Mouse (Mus musculus) heart, adult 2 months (tissue): ENCODE measurements around the gene Mbd3.

Source experiments
- CTCF ChIP-seq: fragments of 200-600 bp; IDR thresholded peaks from 2 replicates; pipeline ENCODE4 v1.8.1; 2022; ENCODE audit warnings: antibody characterized with exemption, mild to moderate bottlenecking, moderate library complexity
- EP300 ChIP-seq: fragments of 200-500 bp; IDR thresholded peaks from 2 replicates; pipeline ENCODE4 v1.6.1; 2011; ENCODE audit warnings: low read depth, low read length, control low read depth; ENCODE audit not compliant: insufficient read depth

DNA sequence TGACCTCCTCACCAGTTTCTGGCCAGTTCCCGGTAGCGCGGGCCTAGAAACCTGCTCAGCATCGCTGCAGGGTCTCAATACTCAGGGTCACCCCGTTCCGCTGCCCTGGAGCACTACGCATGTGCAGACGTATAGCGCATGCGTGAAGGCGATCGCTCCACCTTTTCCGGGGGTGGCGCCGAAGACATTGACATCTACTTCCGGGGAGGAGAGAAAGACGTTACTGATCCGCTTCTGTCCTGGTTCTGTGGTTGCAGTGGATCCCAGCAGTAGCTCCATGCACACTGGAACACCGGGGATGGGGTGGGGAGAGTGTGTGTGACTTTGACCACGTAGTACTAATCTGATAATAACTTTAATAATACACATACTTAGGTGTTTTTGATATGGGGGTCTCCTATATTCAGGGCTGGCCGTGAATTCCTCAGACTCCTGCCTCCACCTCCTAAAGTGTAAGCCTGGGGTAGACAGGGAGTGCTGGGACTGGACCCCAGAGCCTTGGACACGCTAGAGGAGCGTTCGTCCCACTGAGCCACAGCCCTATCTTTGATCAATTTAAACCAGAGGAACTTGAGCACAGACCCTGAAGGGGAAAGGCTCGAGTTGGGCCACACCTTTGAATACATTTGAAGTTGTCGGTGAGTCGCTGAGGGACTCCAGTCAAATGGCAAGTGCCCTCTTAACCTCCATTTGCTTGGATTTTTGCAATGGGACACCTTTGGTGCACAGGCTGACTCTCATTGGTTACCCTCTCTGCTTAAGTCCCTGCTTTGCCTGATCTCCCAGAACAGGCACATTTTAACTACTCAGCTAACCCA is 7.5 kb upstream of the Mbd3 start, which contains the start of gene Uqcr11:
- peak; percentile 67 for TF ChIP-seq EP300
- TF ChIP-seq CTCF, result no peak
